ENCODE assay signal across 8 mouse cellular contexts in genomic region chr3:34441266-34441665, GRCm38 (mm10).
DNase-seq lines count a peak whose midpoint lies in the region; ATAC-seq and TF ChIP-seq lines count a peak whose summit lies in the region.
"Had no signal": no experiment of that assay in that cellular context is flagged by ENCODE, and none has a peak within 500 bp of the region (broad histone marks: within the 10 kb centered on the region; RNA-seq: fewer than 3 reads in every experiment).

No protein-coding gene starts in this region.

- TF ChIP-seq CTCF in brain, embryonic 14.5 days (IDR thresholded peaks at IDR 0.05; ENCODE audit: borderline replicate concordance, extremely low read depth, insufficient read depth, insufficient read length) = no peak
- no peak for TF ChIP-seq CTCF in heart, adult 2 months (IDR thresholded peaks at IDR 0.05)

- no peaks in the 10 kb centered on the region for H3K9me3 ChIP-seq in hindbrain, embryonic 13.5 days
- no peaks in the 10 kb centered on the region for H3K9me3 ChIP-seq in midbrain, embryonic 13.5 days

- no peaks in the 10 kb centered on the region for H3K36me3 ChIP-seq in hindbrain, embryonic 13.5 days
- no peaks in the 10 kb centered on the region for H3K36me3 ChIP-seq in midbrain, embryonic 13.5 days
- H3K36me3 ChIP-seq in heart, adult 2 months (ENCODE audit: control insufficient read depth, insufficient read depth, low read length) = no peaks in the 10 kb centered on the region

- H3K27me3 ChIP-seq in hindbrain, embryonic 13.5 days = peaks cover 24% of the 10 kb centered on the region; the same call in 1 of the 2 replicates
- H3K27me3 ChIP-seq in midbrain, embryonic 13.5 days = peaks cover 11% of the 10 kb centered on the region; the same call in 1 of the 2 replicates
- H3K27me3 ChIP-seq in heart, adult 2 months (ENCODE audit: control insufficient read depth, insufficient read depth, low read length) = no peaks in the 10 kb centered on the region

- intact Hi-C loops in heart, adult 2 months (cut with DNase I) = no loop called here

- peak; percentile 86 for DNase-seq in brain, embryonic 14.5 days (ENCODE audit: low read depth)
- peak; percentile 63 for DNase-seq in embryo, embryonic 11 days
- no peak for DNase-seq in heart, adult 2 months
- no peak for DNase-seq in adrenal gland, postnatal 14 days

- TF ChIP-seq EP300 in heart, adult 2 months (IDR thresholded peaks at IDR 0.05; ENCODE audit: insufficient read depth, low read depth, low read length) = no peak

- ATAC-seq in hindbrain, embryonic 13.5 days (ENCODE audit: low FRiP score) = peak; percentile 67
- peak; percentile 20; the same call in 1 of the 2 replicates for ATAC-seq in midbrain, embryonic 13.5 days
- ATAC-seq in CD4-positive, CD25-positive, alpha-beta regulatory T cell, adult 4 months = no peak

- peak overlapping the region; percentile 4; the same call in 1 of the 2 replicates for H3K27ac ChIP-seq in hindbrain, embryonic 13.5 days
- 0 out of 2 replicates have a peak overlapping the region, but pooled peaks have one; percentile 48 for H3K27ac ChIP-seq in midbrain, embryonic 13.5 days
- H3K27ac ChIP-seq in heart, adult 2 months = no peak overlapping the region
- H3K27ac ChIP-seq: macrophage had no signal

- no peak overlapping the region for H3K4me2 ChIP-seq in hindbrain, embryonic 13.5 days
- no peak overlapping the region for H3K4me2 ChIP-seq in midbrain, embryonic 13.5 days (replicated peaks)

- no peak overlapping the region for H3K4me3 ChIP-seq in hindbrain, embryonic 13.5 days
- no peak overlapping the region for H3K4me3 ChIP-seq in midbrain, embryonic 13.5 days (replicated peaks)
- no peak overlapping the region for H3K4me3 ChIP-seq in heart, adult 2 months

- WGBS in hindbrain, embryonic 13.5 days = 16% methylated on average over 5 of the region's 5 CpGs
- WGBS in midbrain, embryonic 13.5 days = 25% methylated on average over 5 of the region's 5 CpGs
- WGBS in heart, adult 2 months = 55% methylated on average over 5 of the region's 5 CpGs

- H3K4me1 ChIP-seq in hindbrain, embryonic 13.5 days (replicated peaks) = peaks cover 31% of the 10 kb centered on the region
- peaks cover 47% of the 10 kb centered on the region for H3K4me1 ChIP-seq in midbrain, embryonic 13.5 days (replicated peaks)
- H3K4me1 ChIP-seq in heart, adult 2 months (ENCODE audit: control insufficient read depth, insufficient read depth, low read length) = no peaks in the 10 kb centered on the region

- TF ChIP-seq POLR2A in brain, embryonic 14.5 days (IDR thresholded peaks at IDR 0.05; ENCODE audit: borderline replicate concordance, extremely low read depth, insufficient read depth, insufficient read length, poor library complexity, severe bottlenecking) = no peak
- no peak for TF ChIP-seq POLR2A in heart, adult 2 months (IDR thresholded peaks at IDR 0.05; ENCODE audit: insufficient read depth, low read depth, low read length)

- no peaks in the 10 kb centered on the region for H3K79me2 ChIP-seq in heart, adult 2 months (replicated peaks; ENCODE audit: control insufficient read depth, insufficient read depth, low read length)

- H3K9ac ChIP-seq in hindbrain, embryonic 13.5 days = no peak overlapping the region
- H3K9ac ChIP-seq in midbrain, embryonic 13.5 days (replicated peaks) = no peak overlapping the region
- H3K9ac ChIP-seq in heart, adult 2 months (ENCODE audit: low read depth, low read length) = no peak overlapping the region

Comparison
In these comparisons a context has a peak if more than half of its experiments do, and no peak if none do; other contexts are left out.
1. DNase-seq: peak in brain, embryonic 14.5 days (single experiment) and embryo, embryonic 11 days (single experiment); none in heart, adult 2 months (0 of 2) and adrenal gland, postnatal 14 days (single experiment).